Mouse (Mus musculus) megakaryocyte progenitor cell, adult 5-6 weeks (primary cell): ENCODE measurements around the gene Pnpla1. TPM values are rescaled to one million over a fixed set of nuclear protein-coding genes. Genes with fewer than 3 reads are reported as not detected.

Experiments used
- ATAC-seq: replicated peaks from 2 replicates; pipeline ENCODE4 v1.8.0; 2016; ENCODE audit warnings: mild to moderate bottlenecking, moderate TSS enrichment, inconsistent platforms; ENCODE audit not compliant: poor library complexity
- total RNA-seq, 2 experiments: library from RNA; stranded (forward) in 1 of 2; stranded (reverse) in 1 of 2; fragments of 157-497, 149-512 nt in 1 of 2; fragments of 200-1000 nt in 1 of 2; gene quantifications; 2 replicates each; pipeline versions ENCODE4 v1.2.3 to v1.2.4; 2015 to 2017

Gene Pnpla1
- total RNA-seq, 2 experiments from 2014 or later: 0.02 TPM; not detected in 1

DNA sequence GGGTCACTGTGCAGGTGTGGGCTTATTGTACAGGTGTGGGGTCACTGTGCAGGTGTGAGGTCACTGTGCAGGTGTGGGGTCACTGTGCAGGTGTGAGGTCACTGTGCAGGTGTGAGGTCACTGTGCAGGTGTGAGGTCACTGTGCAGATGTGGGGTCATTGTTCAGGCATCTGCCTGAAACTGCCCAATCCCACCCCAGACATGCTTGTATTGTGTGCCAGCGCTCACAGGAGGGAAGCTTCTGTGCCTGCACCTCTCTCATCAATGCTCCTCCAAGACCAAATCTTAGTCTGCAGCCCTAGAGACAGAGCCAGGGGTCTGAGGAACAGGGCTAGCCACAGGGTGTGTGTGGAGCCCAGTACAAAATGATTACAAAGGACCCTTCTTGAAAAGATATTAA lies 58.3 kb downstream of the Pnpla1 start:
- no peak for ATAC-seq

- ATAC-seq: peak; percentile 61
Observed at GRCm38 (mm10) chr17:28921086-28921485, 62.9 kb downstream of the Pnpla1 start.

- peak; percentile 52; the same call in 1 of the 2 replicates for ATAC-seq
Observed at GRCm38 (mm10) chr17:28922096-28922495, 63.9 kb downstream of the Pnpla1 start.

DNA sequence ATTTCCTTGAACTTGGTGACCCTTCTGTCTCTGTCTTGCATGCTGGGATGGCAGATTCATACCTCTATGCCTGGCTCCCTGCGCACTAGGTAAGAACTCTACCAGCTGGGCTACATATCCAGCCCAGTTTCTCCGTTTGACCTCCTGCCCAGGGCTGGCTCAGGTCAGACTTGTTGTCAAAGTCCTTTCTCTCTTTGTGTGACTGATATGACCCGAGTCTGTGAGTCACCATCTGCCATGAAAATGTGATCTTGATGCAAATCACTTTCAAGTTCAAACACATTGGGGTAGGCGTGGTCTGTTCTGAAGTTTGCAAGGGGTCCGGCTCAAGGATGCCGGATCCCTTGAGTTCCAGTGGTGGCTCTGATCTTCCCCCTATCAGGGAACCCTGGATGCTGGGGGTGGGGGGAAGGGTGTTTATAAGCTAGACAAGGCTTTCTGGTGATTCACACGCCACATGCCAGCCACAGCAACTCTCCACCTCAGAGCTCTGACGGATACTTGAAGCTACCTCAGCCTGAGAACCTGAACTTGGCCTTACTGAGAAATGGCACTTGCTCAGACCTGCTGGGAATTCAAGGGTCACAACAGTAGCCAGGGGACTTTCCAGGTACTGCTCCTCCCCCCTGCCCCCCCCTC lies 66.9 kb downstream of the Pnpla1 start:
- no peak for ATAC-seq

GRCm38 (mm10) chr17:28926380-28926779 lies 68.2 kb downstream of the Pnpla1 start:
- peak; percentile 53 for ATAC-seq

DNA sequence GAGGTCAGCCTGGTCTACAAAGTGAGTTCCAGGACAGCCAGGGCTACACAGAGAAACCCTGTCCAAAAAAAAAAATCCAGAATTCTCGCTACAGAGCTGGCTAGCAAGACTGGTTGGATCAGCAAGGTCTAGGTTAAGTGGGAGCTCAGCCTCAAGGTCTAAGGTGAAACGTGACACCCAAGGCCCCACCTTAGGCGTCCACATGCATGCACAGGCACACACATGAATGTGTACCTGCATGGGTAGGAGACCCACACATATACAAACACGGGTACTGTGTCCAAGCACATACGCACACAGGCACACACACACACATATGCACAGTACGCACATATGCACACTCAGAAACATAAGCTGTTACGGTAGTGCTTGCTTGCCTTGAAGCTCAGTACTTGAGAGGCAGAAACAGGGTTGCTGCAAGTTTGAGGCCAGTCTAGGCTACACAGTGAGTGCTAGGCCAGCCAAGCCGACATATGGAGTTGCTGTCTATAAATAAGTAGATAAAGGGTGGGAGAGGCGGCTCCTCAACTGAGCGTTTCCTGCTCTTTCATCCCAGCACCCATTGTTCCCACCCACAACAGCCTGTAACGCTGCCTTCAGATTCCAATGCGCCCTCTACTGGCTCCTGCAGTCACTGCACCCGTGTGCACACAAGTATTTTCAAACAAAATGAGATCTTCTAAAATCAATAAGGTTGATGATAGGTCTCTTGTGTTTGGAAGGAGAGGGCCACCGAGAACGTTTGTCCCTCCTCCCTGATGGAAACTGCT lies 68.8 kb downstream of the Pnpla1 start:
- peak; percentile 53 for ATAC-seq

GRCm38 (mm10) chr17:28928004-28928403 lies 69.8 kb downstream of the Pnpla1 start:
- ATAC-seq: no peak

DNA sequence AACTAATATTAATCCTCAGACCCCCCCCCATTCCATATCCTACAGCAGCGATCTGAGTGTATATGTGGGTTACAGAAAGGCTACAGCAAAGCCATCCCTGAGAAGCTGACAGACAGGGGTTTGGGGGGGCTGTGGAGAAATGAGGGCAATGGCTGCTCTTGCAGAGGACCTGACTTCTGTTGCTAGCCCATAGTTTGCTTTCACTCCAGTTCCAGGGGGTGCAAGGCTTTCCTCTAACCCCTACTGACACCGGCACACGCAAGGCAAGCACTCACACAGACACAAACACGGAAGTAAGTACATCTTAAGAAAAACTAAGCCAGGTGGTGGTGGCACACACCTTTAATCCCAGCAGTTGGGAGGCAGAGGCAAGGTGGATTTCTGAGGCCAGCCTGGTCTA lies 71.2 kb downstream of the Pnpla1 start:
- no peak for ATAC-seq

DNA sequence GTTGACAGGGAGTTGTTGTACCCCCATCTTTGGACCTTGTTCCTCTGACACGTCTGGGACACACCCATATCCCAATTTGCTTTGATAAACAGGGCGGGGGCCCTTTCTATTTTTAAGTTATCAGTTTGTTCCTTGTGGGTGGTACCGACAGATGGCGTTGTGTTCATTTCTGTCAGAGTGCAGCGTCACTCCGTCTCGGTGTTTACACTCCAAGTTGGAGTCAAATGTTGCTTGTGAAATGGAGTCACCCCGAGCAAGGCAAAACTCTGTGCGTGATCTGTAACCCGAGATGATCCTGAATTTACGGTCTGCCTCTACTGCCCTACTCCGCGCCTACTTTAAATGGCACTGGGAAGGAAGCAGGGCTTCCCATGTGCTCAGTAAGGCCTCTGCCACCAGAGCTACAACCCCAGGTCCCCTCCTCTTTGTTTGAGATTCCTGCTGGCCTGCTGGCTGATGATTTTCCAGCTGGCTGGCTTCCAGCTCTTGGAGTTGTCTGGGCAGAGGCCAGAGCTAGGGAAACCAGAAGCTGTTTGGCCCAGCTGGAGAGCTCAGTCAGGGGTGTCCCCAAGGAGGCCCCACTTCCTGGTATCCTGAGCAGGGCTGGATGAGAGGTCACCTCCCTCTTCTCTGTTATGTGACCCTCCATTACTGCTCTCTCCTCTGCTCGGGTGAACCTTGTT lies 72.3 kb downstream of the Pnpla1 start:
- peak; percentile 86 for ATAC-seq

DNA sequence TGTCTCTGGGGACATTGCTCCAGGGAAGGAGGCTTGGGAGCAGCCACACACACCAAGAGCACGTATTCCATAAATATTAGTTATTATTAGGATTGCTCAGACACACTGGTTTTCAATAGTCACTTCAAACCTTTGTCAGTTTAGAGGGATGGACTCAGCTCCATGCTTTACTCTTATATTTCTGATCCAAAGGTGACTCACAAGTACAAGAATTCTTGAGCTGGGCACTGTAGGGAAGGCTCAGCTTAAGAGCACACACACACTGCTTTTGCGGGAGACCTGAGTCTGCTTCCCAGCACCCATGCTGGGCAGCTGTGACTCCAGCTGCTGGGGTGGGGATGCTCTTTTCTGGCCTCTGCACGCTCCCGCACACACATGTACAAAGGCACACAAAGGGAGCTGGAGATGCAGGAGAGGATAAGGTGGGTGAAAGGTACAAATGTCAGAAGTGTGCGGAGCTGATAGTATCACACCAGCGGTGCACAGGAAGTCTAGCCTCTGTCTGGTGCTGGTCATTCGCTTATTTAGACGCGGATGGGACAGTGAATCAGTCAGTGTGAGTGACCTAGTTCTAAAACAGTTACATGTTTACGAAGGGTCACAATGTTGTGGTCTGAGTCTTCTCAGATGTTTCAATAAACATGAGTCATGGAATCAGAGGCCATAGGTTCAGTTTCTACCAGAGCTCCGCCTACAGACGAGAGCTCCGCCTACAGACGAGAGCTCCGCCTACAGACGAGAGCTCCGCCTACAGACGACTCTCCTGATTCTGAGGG lies 73.4 kb downstream of the Pnpla1 start:
- no peak for ATAC-seq

GRCm38 (mm10) chr17:28932274-28932673 lies 74.1 kb downstream of the Pnpla1 start:
- ATAC-seq: no peak

DNA sequence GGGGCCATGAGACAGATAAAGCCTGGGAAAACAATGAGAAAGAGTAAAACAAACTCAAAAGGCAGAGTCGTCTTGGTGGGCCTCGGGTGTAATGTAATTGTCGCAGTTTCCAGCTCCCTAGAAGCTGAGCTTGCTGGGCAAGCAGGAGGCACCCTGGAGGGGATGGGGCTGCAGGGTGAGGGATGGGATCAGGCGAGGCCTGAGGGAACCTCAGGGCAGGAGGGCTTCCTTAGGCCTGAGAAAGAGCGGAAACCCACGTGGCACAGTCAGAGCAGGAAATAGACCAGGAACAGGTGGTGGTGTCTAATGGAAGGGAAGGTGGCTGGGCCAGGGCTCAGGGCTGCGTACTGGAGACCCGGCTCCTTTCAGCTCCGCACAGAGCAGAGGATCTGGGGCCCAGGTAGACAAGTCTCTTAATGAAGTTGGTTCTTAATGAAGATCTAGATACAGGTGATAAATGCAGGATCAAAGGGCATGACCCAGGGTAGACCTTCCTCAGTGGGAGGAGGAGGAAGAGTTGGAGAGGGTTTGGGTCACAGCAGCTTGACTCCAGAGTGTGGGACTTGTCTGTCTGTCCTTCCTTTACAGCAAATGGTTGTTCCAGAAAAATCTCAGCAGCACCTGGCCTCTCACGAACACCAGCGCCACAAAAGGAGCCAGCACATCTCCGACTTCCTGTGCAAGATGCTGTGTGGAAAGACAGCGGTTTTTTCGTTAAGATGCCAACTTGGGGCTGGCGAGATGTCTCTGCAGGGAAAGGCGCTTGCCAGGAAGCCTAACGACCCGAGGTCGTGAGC lies 76.1 kb downstream of the Pnpla1 start:
- ATAC-seq: no peak

DNA sequence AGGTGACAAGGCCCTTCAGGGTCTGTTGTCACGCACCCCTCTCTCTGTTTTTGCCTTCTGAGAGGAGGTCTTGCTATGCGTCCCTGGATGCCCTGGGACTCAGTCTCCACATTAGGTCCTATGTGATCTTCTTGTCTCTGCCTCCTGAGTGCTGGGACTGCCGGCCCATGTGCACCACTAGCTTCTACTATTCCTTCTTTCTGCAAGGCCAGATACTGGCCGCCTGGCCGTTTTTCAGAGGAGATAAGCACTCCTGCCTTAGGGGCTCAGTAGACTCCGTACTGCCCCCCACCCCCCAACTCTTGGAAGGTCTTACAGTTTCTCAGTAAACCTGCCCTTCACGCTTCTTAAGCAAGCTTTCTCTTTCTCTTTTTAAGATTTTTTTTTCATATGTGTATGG lies 77.9 kb downstream of the Pnpla1 start:
- ATAC-seq: 0 out of 2 replicates have a peak, but pooled peaks have one; percentile 4

GRCm38 (mm10) chr17:28936622-28937345 lies 78.6 kb downstream of the Pnpla1 start:
- ATAC-seq: peak; percentile 64

Other genes starting within 250 kb of the Pnpla1 start
- gene Srpk1, start 235.7 kb upstream of the Pnpla1 start, total RNA-seq (2015): 129 and 131 TPM in 2 replicates
- 134 and 140 TPM in 2 replicates for gene Srpk1, start 235.7 kb upstream of the Pnpla1 start, total RNA-seq (2017)
- gene Slc26a8, start 168.2 kb upstream of the Pnpla1 start, total RNA-seq (2015): 1.3 and 3.0 TPM in 2 replicates
- gene Slc26a8, start 168.2 kb upstream of the Pnpla1 start, total RNA-seq (2017): 0.21 and 1.5 TPM in 2 replicates
- gene Mapk14, start 167.1 kb upstream of the Pnpla1 start, total RNA-seq (2015): 111 TPM in 2 replicates
- 100 and 110 TPM in 2 replicates for gene Mapk14, start 167.1 kb upstream of the Pnpla1 start, total RNA-seq (2017)
- 4.3 and 6.5 TPM in 2 replicates for gene AC170998.1, start 132.3 kb upstream of the Pnpla1 start, total RNA-seq (2015)
- gene AC170998.1, start 132.3 kb upstream of the Pnpla1 start, total RNA-seq (2017): 1.1 and 5.1 TPM in 2 replicates
- 1.3 and 2.2 TPM in 2 replicates for gene Mapk13, start 89.1 kb upstream of the Pnpla1 start, total RNA-seq (2015)
- 1.1 and 4.8 TPM in 2 replicates for gene Mapk13, start 89.1 kb upstream of the Pnpla1 start, total RNA-seq (2017)
- gene Brpf3, start 57.3 kb upstream of the Pnpla1 start, total RNA-seq (2015): 29.5 and 29.9 TPM in 2 replicates
- 3.4 and 3.9 TPM in 2 replicates for gene Brpf3, start 57.3 kb upstream of the Pnpla1 start, total RNA-seq (2017)
- gene 4930539E08Rik, start 56.9 kb downstream of the Pnpla1 start, total RNA-seq (2015): 0.66 and 1.4 TPM in 2 replicates
- 0.96 and 1.1 TPM in 2 replicates for gene 4930539E08Rik, start 56.9 kb downstream of the Pnpla1 start, total RNA-seq (2017)
- gene Pxt1, start 85.4 kb downstream of the Pnpla1 start, total RNA-seq (2015): 0.66 and 0.77 TPM in 2 replicates
- gene Pxt1, start 85.4 kb downstream of the Pnpla1 start, total RNA-seq (2017): 0.27 TPM in 1 of 2 replicates, not detected in the other
- 74.0 and 89.7 TPM in 2 replicates for gene Kctd20, start 93.5 kb downstream of the Pnpla1 start, total RNA-seq (2015)
- gene Kctd20, start 93.5 kb downstream of the Pnpla1 start, total RNA-seq (2017): 130 and 137 TPM in 2 replicates
- 84.6 and 97.1 TPM in 2 replicates for gene Stk38, start 149.6 kb downstream of the Pnpla1 start, total RNA-seq (2015)
- 50.8 and 85.5 TPM in 2 replicates for gene Stk38, start 149.6 kb downstream of the Pnpla1 start, total RNA-seq (2017)
- 486 and 506 TPM in 2 replicates for gene Srsf3, start 174.2 kb downstream of the Pnpla1 start, total RNA-seq (2015)
- 767 and 797 TPM in 2 replicates for gene Srsf3, start 174.2 kb downstream of the Pnpla1 start, total RNA-seq (2017)
- gene Cdkn1a, start 232.6 kb downstream of the Pnpla1 start, total RNA-seq (2015): 7.8 and 11.4 TPM in 2 replicates
- gene Cdkn1a, start 232.6 kb downstream of the Pnpla1 start, total RNA-seq (2017): 1.3 and 3.6 TPM in 2 replicates